Mouse (Mus musculus) embryonic facial prominence, embryonic 15.5 days (tissue): ENCODE measurements at regions not wholly inside any gene's neighbourhood (a gene's known extent, or its start where the extent isn't known, plus 50 kb on each side); places are given as distances from the start of the nearest gene placed in this dataset.

Experiments used
- ATAC-seq: fragments of 200-750 bp; cut with Nextera tagmentation; 2 replicates; pipeline ENCODE4 v1.8.0; 2017; ENCODE audit warnings: low read depth, moderate TSS enrichment; ENCODE audit not compliant: insufficient number of reproducible peaks, low FRiP score, low TSS enrichment
- H3K27ac ChIP-seq: fragments of 300-500 bp; sonication (generic); replicated peaks from 2 replicates; pipeline ENCODE4 v1.5.1; 2015; ENCODE audit warnings: mild to moderate bottlenecking, inconsistent platforms
- H3K27me3 ChIP-seq: fragments of 300-500 bp; sonication (generic); 2 replicates; pipeline ENCODE4 v1.6.1; 2015; ENCODE audit warnings: inconsistent platforms
- H3K36me3 ChIP-seq: fragments of 300-500 bp; sonication (generic); 2 replicates; pipeline ENCODE4 v1.6.1; 2015; ENCODE audit warnings: mild to moderate bottlenecking, inconsistent platforms
- H3K4me1 ChIP-seq: fragments of 300-500 bp; sonication (generic); 2 replicates; pipeline ENCODE4 v1.6.1; 2015; ENCODE audit warnings: inconsistent platforms
- H3K4me2 ChIP-seq: fragments of 300-500 bp; sonication (generic); replicated peaks from 2 replicates; pipeline ENCODE4 v1.6.1; 2015; ENCODE audit warnings: mild to moderate bottlenecking, inconsistent platforms
- H3K4me3 ChIP-seq: fragments of 300-500 bp; sonication (generic); replicated peaks from 2 replicates; pipeline ENCODE4 v1.5.1; 2015; ENCODE audit warnings: mild to moderate bottlenecking, inconsistent platforms
- H3K9ac ChIP-seq: fragments of 300-500 bp; sonication (generic); 2 replicates; pipeline ENCODE4 v1.6.1; 2015; ENCODE audit warnings: inconsistent platforms
- H3K9me3 ChIP-seq: fragments of 300-500 bp; sonication (generic); replicated peaks from 2 replicates; pipeline ENCODE4 v1.6.1; 2016; ENCODE audit warnings: inconsistent platforms
- WGBS: fragments of 180-500 bp; shearing (Covaris S2); methylation state at CpG from one replicate; pipeline ENCODE4 v1.1.7; 2015; 5-methylcytosine and 5-hydroxymethylcytosine counted together

- 75% methylated on average over 10 of the region's 10 CpGs for WGBS
- Histone ChIP-seq H3K36me3 (no peaks in the 10 kb centered on the region), H3K9ac (no peak overlapping the region), H3K4me1 (no peaks in the 10 kb centered on the region), H3K4me2 (no peak overlapping the region), H3K9me3 (no peaks in the 10 kb centered on the region), H3K4me3 (no peak overlapping the region), H3K27me3 (no peaks in the 10 kb centered on the region), H3K27ac (no peak overlapping the region)
- no peak for ATAC-seq
Observed at GRCm38 (mm10) chr8:9042835-9043792, 352.8 kb upstream of the Arglu1 start.

DNA sequence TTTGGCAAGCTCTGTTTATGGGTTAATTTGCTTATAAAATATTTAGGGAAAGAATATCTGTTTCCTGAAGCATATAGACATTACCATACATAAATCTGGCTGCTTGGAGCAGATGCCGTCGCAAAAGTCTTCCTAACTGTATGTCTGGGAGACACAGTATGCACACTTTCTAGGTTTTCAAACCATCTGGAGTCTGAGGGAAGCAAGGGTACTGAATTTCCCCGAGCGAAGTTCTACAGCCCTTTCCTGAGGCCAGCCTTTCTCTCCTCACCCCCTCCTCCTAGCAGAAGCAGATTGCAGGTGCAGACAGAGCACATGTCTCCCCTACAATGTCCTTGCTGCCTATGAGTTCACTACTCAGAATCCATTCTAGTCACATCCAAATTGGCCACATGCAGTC is 338.8 kb upstream of the Arglu1 start:
- no peak overlapping the region for H3K4me3 ChIP-seq
- WGBS, result 74% methylated on average over 4 of the region's 4 CpGs
- H3K9ac ChIP-seq, result no peak overlapping the region
- no peaks in the 10 kb centered on the region for H3K4me1 ChIP-seq
- no peak overlapping the region for H3K27ac ChIP-seq
- H3K27me3 ChIP-seq, result no peaks in the 10 kb centered on the region
- H3K4me2 ChIP-seq, result no peak overlapping the region
- no peaks in the 10 kb centered on the region for H3K36me3 ChIP-seq
- ATAC-seq, result no peak
- no peaks in the 10 kb centered on the region for H3K9me3 ChIP-seq

GRCm38 (mm10) chr8:9027672-9028071 is 337.4 kb upstream of the Arglu1 start:
- Histone ChIP-seq H3K9ac (no peak overlapping the region), H3K9me3 (no peaks in the 10 kb centered on the region), H3K4me1 (no peaks in the 10 kb centered on the region), H3K27me3 (no peaks in the 10 kb centered on the region), H3K27ac (no peak overlapping the region), H3K4me2 (no peak overlapping the region), H3K4me3 (no peak overlapping the region), H3K36me3 (no peaks in the 10 kb centered on the region)
- no peak for ATAC-seq
- 86% methylated on average over 4 of the region's 4 CpGs for WGBS

DNA sequence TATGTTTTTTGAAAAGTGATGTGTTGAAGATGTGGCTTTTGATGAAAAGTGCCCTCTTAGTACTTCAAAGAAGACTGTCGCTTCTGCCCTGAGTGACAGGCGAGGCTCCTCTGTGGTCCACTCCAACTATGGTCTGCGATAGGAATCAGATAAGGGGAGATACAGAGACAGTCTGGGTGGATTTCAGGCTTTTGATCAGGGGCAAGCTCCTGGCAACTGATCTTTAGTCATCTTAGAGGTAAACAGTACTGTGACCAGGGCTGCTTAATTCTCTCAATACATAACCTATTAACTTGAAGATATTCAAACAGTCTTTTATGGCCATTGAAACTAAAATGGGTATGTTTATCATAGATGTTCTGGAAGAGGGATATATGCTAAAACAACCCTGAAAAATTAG is 335.6 kb upstream of the Arglu1 start:
- no peak overlapping the region for H3K9ac ChIP-seq
- no peak overlapping the region for H3K4me3 ChIP-seq
- no peaks in the 10 kb centered on the region for H3K9me3 ChIP-seq
- ATAC-seq, result no peak
- H3K27me3 ChIP-seq, result no peaks in the 10 kb centered on the region
- H3K27ac ChIP-seq, result no peak overlapping the region
- WGBS, result 75% methylated on average over 3 of the region's 3 CpGs
- H3K4me2 ChIP-seq, result no peak overlapping the region
- H3K36me3 ChIP-seq, result no peaks in the 10 kb centered on the region
- H3K4me1 ChIP-seq, result no peaks in the 10 kb centered on the region

DNA sequence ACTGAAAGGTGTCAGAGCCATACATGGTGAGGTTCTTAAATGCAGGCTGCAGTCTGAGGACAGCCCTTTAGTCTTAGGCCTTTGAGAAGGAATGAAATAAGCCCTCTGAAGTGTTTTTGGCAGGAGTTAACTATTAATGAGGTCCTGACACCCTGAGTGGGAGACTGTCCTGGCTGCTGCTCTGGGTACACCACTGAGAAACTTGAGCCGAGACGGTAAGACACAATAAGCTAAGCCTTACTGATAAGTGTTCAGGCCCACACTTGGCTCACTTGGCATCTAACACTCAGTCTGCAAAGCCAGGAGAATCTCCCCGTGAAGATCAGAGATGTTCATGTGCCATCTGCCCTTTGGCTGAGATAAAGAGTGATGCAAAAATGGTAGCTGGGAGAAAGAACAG is 335.1 kb upstream of the Arglu1 start:
- Histone ChIP-seq H3K9me3 (no peaks in the 10 kb centered on the region), H3K4me1 (no peaks in the 10 kb centered on the region), H3K27me3 (no peaks in the 10 kb centered on the region), H3K36me3 (no peaks in the 10 kb centered on the region), H3K4me3 (no peak overlapping the region), H3K9ac (no peak overlapping the region), H3K27ac (no peak overlapping the region), H3K4me2 (no peak overlapping the region)
- 80% methylated on average over 3 of the region's 3 CpGs for WGBS
- ATAC-seq, result no peak

- H3K4me3 ChIP-seq, result no peak overlapping the region
- H3K4me2 ChIP-seq, result no peak overlapping the region
- WGBS, result 79% methylated on average over 2 of the region's 2 CpGs
- no peak for ATAC-seq
- H3K27ac ChIP-seq, result no peak overlapping the region
- H3K4me1 ChIP-seq, result no peaks in the 10 kb centered on the region
- H3K27me3 ChIP-seq, result no peaks in the 10 kb centered on the region
- H3K9ac ChIP-seq, result no peak overlapping the region
- H3K9me3 ChIP-seq, result no peaks in the 10 kb centered on the region
- H3K36me3 ChIP-seq, result no peaks in the 10 kb centered on the region
Observed at GRCm38 (mm10) chr8:9020744-9021143, 330.4 kb upstream of the Arglu1 start.

GRCm38 (mm10) chr8:9020180-9020579 is 329.9 kb upstream of the Arglu1 start:
- no peak for ATAC-seq
- Histone ChIP-seq H3K4me2 (no peak overlapping the region), H3K27ac (no peak overlapping the region), H3K9ac (no peak overlapping the region), H3K4me1 (no peaks in the 10 kb centered on the region), H3K27me3 (no peaks in the 10 kb centered on the region), H3K36me3 (no peaks in the 10 kb centered on the region), H3K4me3 (no peak overlapping the region), H3K9me3 (no peaks in the 10 kb centered on the region)
- 85% methylated on average over 3 of the region's 3 CpGs for whole genome bisulfite sequencing

DNA sequence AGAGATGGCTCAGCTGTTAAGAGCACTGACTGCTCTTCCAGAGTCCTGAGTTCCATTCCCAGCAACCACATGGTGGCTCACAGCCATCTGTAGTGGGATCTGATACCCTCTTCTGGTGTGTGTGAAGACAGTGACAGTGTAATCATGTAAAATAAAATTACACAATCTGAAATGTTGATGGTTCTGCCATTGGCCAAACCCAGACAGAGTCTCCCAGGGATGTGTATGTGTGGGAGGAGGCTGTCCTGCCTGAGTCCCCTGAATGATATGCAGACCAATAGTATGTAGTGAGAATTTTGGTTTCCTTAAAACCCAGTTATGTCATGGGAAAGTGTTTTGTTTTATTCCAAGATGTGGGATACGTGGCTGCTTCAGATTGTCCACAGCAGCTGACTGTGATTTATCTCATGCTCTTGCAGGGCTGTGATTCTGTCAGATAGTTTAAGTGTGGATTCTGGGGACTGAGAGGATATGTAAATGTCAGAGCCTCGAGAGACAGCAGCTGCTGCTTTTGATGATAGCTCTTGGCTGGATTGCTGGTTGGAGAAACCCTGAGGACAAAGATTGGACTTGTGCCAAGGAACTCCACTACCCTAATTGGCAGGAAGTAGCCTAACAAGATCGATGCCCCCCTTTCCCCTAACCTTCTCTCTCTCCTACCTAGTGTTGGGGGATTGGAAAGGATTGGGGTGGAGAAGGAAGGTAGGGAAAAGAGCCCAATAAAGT is 321.6 kb upstream of the Arglu1 start:
- Histone ChIP-seq H3K4me3 (no peak overlapping the region), H3K9me3 (no peaks in the 10 kb centered on the region), H3K4me1 (no peaks in the 10 kb centered on the region), H3K27ac (no peak overlapping the region), H3K4me2 (no peak overlapping the region), H3K9ac (no peak overlapping the region), H3K36me3 (no peaks in the 10 kb centered on the region), H3K27me3 (no peaks in the 10 kb centered on the region)
- 32% methylated on average over 3 of the region's 3 CpGs for WGBS
- no peak for ATAC-seq

GRCm38 (mm10) chr8:9008006-9008780 is 317.9 kb upstream of the Arglu1 start:
- Histone ChIP-seq H3K36me3 (no peaks in the 10 kb centered on the region), H3K9ac (no peak overlapping the region), H3K9me3 (no peaks in the 10 kb centered on the region), H3K4me2 (no peak overlapping the region), H3K4me1 (no peaks in the 10 kb centered on the region), H3K27me3 (no peaks in the 10 kb centered on the region), H3K27ac (no peak overlapping the region), H3K4me3 (no peak overlapping the region)
- WGBS, result 76% methylated on average over 11 of the region's 11 CpGs
- ATAC-seq, result no peak

DNA sequence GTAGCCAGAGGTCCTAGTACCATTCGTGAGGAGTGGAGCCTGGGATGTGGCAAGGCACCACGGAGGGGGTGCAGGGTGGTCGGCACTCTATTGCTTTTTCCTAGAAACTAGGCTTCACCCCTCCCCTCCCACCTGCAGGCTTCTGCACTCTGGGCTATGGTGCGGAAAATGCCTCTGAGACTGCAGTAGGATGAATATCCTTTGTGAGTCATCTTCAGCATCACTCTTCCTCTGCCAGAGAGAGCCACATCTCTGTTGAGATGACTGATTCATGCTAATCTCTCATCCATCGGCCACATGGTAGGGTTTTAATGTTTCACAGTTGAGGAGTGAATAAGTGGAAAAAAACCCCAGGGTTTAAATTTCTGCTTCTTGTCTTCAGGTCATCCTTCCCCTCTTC is 309.6 kb upstream of the Arglu1 start:
- Histone ChIP-seq H3K4me1 (peaks cover 2% of the 10 kb centered on the region; the same call in 1 of the 2 replicates), H3K36me3 (no peaks in the 10 kb centered on the region), H3K9ac (no peak overlapping the region), H3K27me3 (no peaks in the 10 kb centered on the region), H3K27ac (no peak overlapping the region), H3K4me3 (no peak overlapping the region), H3K4me2 (no peak overlapping the region), H3K9me3 (no peaks in the 10 kb centered on the region)
- 77% methylated on average over 5 of the region's 5 CpGs for WGBS
- no peak for ATAC-seq

- 74% methylated on average over 7 of the region's 7 CpGs for WGBS
- Histone ChIP-seq H3K4me3 (no peak overlapping the region), H3K9me3 (no peaks in the 10 kb centered on the region), H3K4me2 (no peak overlapping the region), H3K27ac (no peak overlapping the region), H3K36me3 (no peaks in the 10 kb centered on the region), H3K4me1 (peaks cover 20% of the 10 kb centered on the region), H3K27me3 (no peaks in the 10 kb centered on the region), H3K9ac (no peak overlapping the region)
- ATAC-seq, result no peak
Observed at GRCm38 (mm10) chr8:8997621-8998020, 307.3 kb upstream of the Arglu1 start.
